Mouse (Mus musculus): ENCODE data around the gene Nfix.

- TF ChIP-seq CTCF (IDR thresholded peaks at IDR 0.05; ENCODE audit: borderline replicate concordance, control insufficient read depth, extremely low read depth, insufficient read depth, low read length, poor library complexity) (no peak), POLR2A (IDR thresholded peaks at IDR 0.05; ENCODE audit: control insufficient read depth, extremely low read depth, insufficient read depth, low read length, poor library complexity) (no peak)
Measured at GRCm38 (mm10) chr8:84706610-84707266, 93.4 kb downstream of the Nfix start.

All from thymus, adult 2 months (tissue).